Mouse (Mus musculus) heart, postnatal 0 days (tissue): ENCODE measurements around the gene Pdcd1lg2.

ENCODE experiments used
- CTCF ChIP-seq: IDR thresholded peaks from 2 replicates; pipeline ENCODE4 v1.5.1; 2016; ENCODE audit warnings: antibody characterized with exemption, control low read depth, low read depth
- EP300 ChIP-seq: IDR thresholded peaks from 2 replicates; pipeline ENCODE4 v1.6.1; 2016; ENCODE audit warnings: antibody characterized with exemption, low read depth

DNA sequence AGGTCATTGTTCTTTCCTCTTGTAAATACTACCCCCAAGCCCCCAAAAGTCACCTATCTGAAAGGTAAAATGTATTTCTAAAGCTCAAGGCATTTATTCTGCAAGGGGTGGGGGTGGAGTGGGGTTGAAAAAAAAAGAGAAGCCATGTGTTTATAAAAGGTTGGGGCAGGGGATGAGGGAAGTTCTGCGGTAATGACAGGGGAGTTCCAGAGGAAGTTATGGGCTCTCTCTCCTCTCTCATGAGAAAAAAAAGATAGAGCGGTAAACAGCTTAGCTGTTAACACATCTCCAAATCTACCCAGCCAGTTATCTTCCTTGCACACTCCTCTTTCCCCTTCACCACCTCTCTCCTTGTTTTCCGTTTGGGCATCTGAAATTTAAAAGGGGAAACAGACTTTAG lies 20.2 kb downstream of the Pdcd1lg2 start:
- TF ChIP-seq CTCF (no peak), EP300 (no peak)
